Comparison of ENCODE assay signal across 21 mouse cellular contexts in genomic region chr15:10916611-10917311, GRCm38 (mm10). TPM values are rescaled to one million over a fixed set of nuclear protein-coding genes. Genes with fewer than 3 reads are reported as not detected.
"Had no signal": no experiment of that assay in that cellular context is flagged by ENCODE, and none has a peak within 500 bp of the region (broad histone marks: within the 10 kb centered on the region; RNA-seq: fewer than 3 reads in every experiment).

No protein-coding gene starts in this region.

- H3K9ac ChIP-seq: limb, embryonic 12.5 days; limb, embryonic 15.5 days; liver, embryonic 13.5 days; midbrain, embryonic 12.5 days; midbrain, embryonic 15.5 days; neural tube, embryonic 12.5 days; neural tube, embryonic 15.5 days had no signal

- H3K4me2 ChIP-seq: limb, embryonic 12.5 days; limb, embryonic 15.5 days; liver, embryonic 13.5 days; midbrain, embryonic 12.5 days; midbrain, embryonic 15.5 days; neural tube, embryonic 12.5 days; neural tube, embryonic 15.5 days had no signal

- ATAC-seq: midbrain, embryonic 15.5 days had no signal

- H3K4me1 ChIP-seq: limb, embryonic 12.5 days; limb, embryonic 15.5 days; liver, embryonic 13.5 days; midbrain, embryonic 12.5 days; midbrain, embryonic 15.5 days; neural tube, embryonic 12.5 days; neural tube, embryonic 15.5 days had no signal

- H3K4me3 ChIP-seq: limb, embryonic 12.5 days; limb, embryonic 15.5 days; liver, embryonic 13.5 days; midbrain, embryonic 12.5 days; midbrain, embryonic 15.5 days; neural tube, embryonic 12.5 days; neural tube, embryonic 15.5 days had no signal

- DNase-seq: kidney, adult 11 months; kidney, postnatal 14 days; kidney, postnatal 4 days; left cerebral cortex, postnatal 4 days; liver, embryonic 13.5 days; lung, adult 2 months; lung, postnatal 14 days; lung, postnatal 4 days; right cerebral cortex, adult 18-20 months; right cerebral cortex, postnatal 14 days; right cerebral cortex, postnatal 4 days; thymus, postnatal 25 days had no signal

- H3K36me3 ChIP-seq: limb, embryonic 12.5 days; limb, embryonic 15.5 days; liver, embryonic 13.5 days; midbrain, embryonic 12.5 days; midbrain, embryonic 15.5 days; neural tube, embryonic 12.5 days; neural tube, embryonic 15.5 days had no signal

- H3K27ac ChIP-seq: limb, embryonic 12.5 days; limb, embryonic 15.5 days; liver, embryonic 13.5 days; midbrain, embryonic 12.5 days; midbrain, embryonic 15.5 days; neural tube, embryonic 12.5 days; neural tube, embryonic 15.5 days had no signal

- H3K9me3 ChIP-seq: limb, embryonic 12.5 days; limb, embryonic 15.5 days; liver, embryonic 13.5 days; midbrain, embryonic 12.5 days; midbrain, embryonic 15.5 days; neural tube, embryonic 12.5 days; neural tube, embryonic 15.5 days had no signal

- H3K27me3 ChIP-seq: limb, embryonic 12.5 days; limb, embryonic 15.5 days; midbrain, embryonic 12.5 days; midbrain, embryonic 15.5 days; neural tube, embryonic 12.5 days; neural tube, embryonic 15.5 days had no signal

RNA-seq across cellular contexts. Expression of gene C1qtnf3, which starts 35.4 kb away (rescaled TPM):
- total RNA-seq: layer of hippocampus, adult 18-20 months; megakaryocyte progenitor cell, adult 5-6 weeks had no signal
- polyA plus RNA-seq: spleen, adult 2 months had no signal
